Mouse (Mus musculus): ENCODE results near the gene Fam57a. TPM values are rescaled to one million over a fixed set of nuclear protein-coding genes. Genes with fewer than 3 reads are reported as not detected.
A peak's percentile ranks its signal among the peaks of the same experiment; 100 is the strongest.

Gene Fam57a
- polyA plus RNA-seq, 1 experiment: 3.5 TPM

- H3K4me3 ChIP-seq (ENCODE audit: extremely low read depth, insufficient read depth, insufficient read length): no peak overlapping the region
- WGBS: 92% methylated on average over 2 of the region's 2 CpGs
- H3K36me3 ChIP-seq (ENCODE audit: control insufficient read depth, insufficient read depth, low read length): peaks cover 12% of the 10 kb centered on the region
- TF ChIP-seq POLR2A (IDR thresholded peaks at IDR 0.05; ENCODE audit: low read depth, low read length) (no peak), CTCF (IDR thresholded peaks at IDR 0.05; ENCODE audit: extremely low read depth, insufficient read depth, insufficient read length, insufficient replicate concordance) (no peak)
- no peak for DNase-seq (ENCODE audit: low read depth in 1 of 2, low spot score in 2 of 2)
- no peak overlapping the region for H3K27ac ChIP-seq (ENCODE audit: insufficient read depth, low read length)
- H3K27me3 ChIP-seq (ENCODE audit: control insufficient read depth, insufficient read depth, low read length): no peaks in the 10 kb centered on the region
- H3K4me1 ChIP-seq (ENCODE audit: control insufficient read depth, insufficient read depth, insufficient read length): peaks cover under 1% of the 10 kb centered on the region; the same call in 1 of the 2 replicates
Observed at GRCm38 (mm10) chr11:76158375-76158774, 21.1 kb upstream of the Fam57a start.

- TF ChIP-seq POLR2A (IDR thresholded peaks at IDR 0.05; ENCODE audit: low read depth, low read length) (no peak), CTCF (IDR thresholded peaks at IDR 0.05; ENCODE audit: extremely low read depth, insufficient read depth, insufficient read length, insufficient replicate concordance) (no peak)
Observed at GRCm38 (mm10) chr11:76160251-76160650, 19.2 kb upstream of the Fam57a start.

GRCm38 (mm10) chr11:76166657-76167056 is 12.8 kb upstream of the Fam57a start:
- DNase-seq (ENCODE audit: low read depth in 1 of 2, low spot score in 2 of 2): no peak
- Histone ChIP-seq H3K4me1 (ENCODE audit: control insufficient read depth, insufficient read depth, insufficient read length) (no peaks in the 10 kb centered on the region), H3K36me3 (ENCODE audit: control insufficient read depth, insufficient read depth, low read length) (peaks cover 3% of the 10 kb centered on the region; the same call in 1 of the 2 replicates), H3K27me3 (ENCODE audit: control insufficient read depth, insufficient read depth, low read length) (no peaks in the 10 kb centered on the region), H3K4me3 (ENCODE audit: extremely low read depth, insufficient read depth, insufficient read length) (no peak overlapping the region), H3K27ac (ENCODE audit: insufficient read depth, low read length) (no peak overlapping the region)
- WGBS: 93% methylated on average over 4 of the region's 4 CpGs
- TF ChIP-seq CTCF (IDR thresholded peaks at IDR 0.05; ENCODE audit: extremely low read depth, insufficient read depth, insufficient read length, insufficient replicate concordance): no peak
- no peak for TF ChIP-seq POLR2A (IDR thresholded peaks at IDR 0.05; ENCODE audit: low read depth, low read length)

More at GRCm38 (mm10) chr11:76160251-76160650, 19.2 kb upstream of the Fam57a start:
- 93% methylated on average over 6 of the region's 6 CpGs for WGBS
- H3K36me3 ChIP-seq (ENCODE audit: control insufficient read depth, insufficient read depth, low read length): peaks cover 14% of the 10 kb centered on the region
- no peaks in the 10 kb centered on the region for H3K27me3 ChIP-seq (ENCODE audit: control insufficient read depth, insufficient read depth, low read length)
- DNase-seq (ENCODE audit: low read depth in 1 of 2, low spot score in 2 of 2): no peak
- H3K27ac ChIP-seq (ENCODE audit: insufficient read depth, low read length): no peak overlapping the region
- H3K4me3 ChIP-seq (ENCODE audit: extremely low read depth, insufficient read depth, insufficient read length): no peak overlapping the region
- H3K4me1 ChIP-seq (ENCODE audit: control insufficient read depth, insufficient read depth, insufficient read length): no peaks in the 10 kb centered on the region

GRCm38 (mm10) chr11:76167079-76167765 is 12.2 kb upstream of the Fam57a start:
- DNase-seq (ENCODE audit: low read depth in 1 of 2, low spot score in 2 of 2): peak; percentile 30 to 60
- Histone ChIP-seq H3K27me3 (ENCODE audit: control insufficient read depth, insufficient read depth, low read length) (no peaks in the 10 kb centered on the region), H3K4me3 (ENCODE audit: extremely low read depth, insufficient read depth, insufficient read length) (no peak overlapping the region), H3K4me1 (ENCODE audit: control insufficient read depth, insufficient read depth, insufficient read length) (no peaks in the 10 kb centered on the region), H3K36me3 (ENCODE audit: control insufficient read depth, insufficient read depth, low read length) (peaks cover 3% of the 10 kb centered on the region; the same call in 1 of the 2 replicates), H3K27ac (ENCODE audit: insufficient read depth, low read length) (no peak overlapping the region)
- TF ChIP-seq POLR2A (IDR thresholded peaks at IDR 0.05; ENCODE audit: low read depth, low read length) (no peak), CTCF (IDR thresholded peaks at IDR 0.05; ENCODE audit: extremely low read depth, insufficient read depth, insufficient read length, insufficient replicate concordance) (no peak)
- WGBS: 24% methylated on average over 5 of the region's 5 CpGs

GRCm38 (mm10) chr11:76168976-76169375 is 10.5 kb upstream of the Fam57a start:
- H3K4me3 ChIP-seq (ENCODE audit: extremely low read depth, insufficient read depth, insufficient read length): no peak overlapping the region
- WGBS: 94% methylated on average over 3 of the region's 3 CpGs
- H3K4me1 ChIP-seq (ENCODE audit: control insufficient read depth, insufficient read depth, insufficient read length): no peaks in the 10 kb centered on the region
- no peaks in the 10 kb centered on the region for H3K27me3 ChIP-seq (ENCODE audit: control insufficient read depth, insufficient read depth, low read length)
- TF ChIP-seq POLR2A (IDR thresholded peaks at IDR 0.05; ENCODE audit: low read depth, low read length) (no peak), CTCF (IDR thresholded peaks at IDR 0.05; ENCODE audit: extremely low read depth, insufficient read depth, insufficient read length, insufficient replicate concordance) (no peak)
- H3K27ac ChIP-seq (ENCODE audit: insufficient read depth, low read length): no peak overlapping the region
- peaks cover 6% of the 10 kb centered on the region for H3K36me3 ChIP-seq (ENCODE audit: control insufficient read depth, insufficient read depth, low read length)
- DNase-seq (ENCODE audit: low read depth in 1 of 2, low spot score in 2 of 2): no peak

GRCm38 (mm10) chr11:76170207-76170606 is 9.3 kb upstream of the Fam57a start:
- H3K4me3 ChIP-seq (ENCODE audit: extremely low read depth, insufficient read depth, insufficient read length): no peak overlapping the region
- H3K27ac ChIP-seq (ENCODE audit: insufficient read depth, low read length): no peak overlapping the region
- TF ChIP-seq POLR2A (IDR thresholded peaks at IDR 0.05; ENCODE audit: low read depth, low read length) (no peak), CTCF (IDR thresholded peaks at IDR 0.05; ENCODE audit: extremely low read depth, insufficient read depth, insufficient read length, insufficient replicate concordance) (no peak)
- WGBS: 91% methylated on average over 5 of the region's 5 CpGs
- no peaks in the 10 kb centered on the region for H3K4me1 ChIP-seq (ENCODE audit: control insufficient read depth, insufficient read depth, insufficient read length)
- H3K27me3 ChIP-seq (ENCODE audit: control insufficient read depth, insufficient read depth, low read length): no peaks in the 10 kb centered on the region
- peaks cover 8% of the 10 kb centered on the region for H3K36me3 ChIP-seq (ENCODE audit: control insufficient read depth, insufficient read depth, low read length)
- DNase-seq (ENCODE audit: low read depth in 1 of 2, low spot score in 2 of 2): no peak
